Mouse (Mus musculus): Measurements from ENCODE around the gene Arfip2.

Gene Arfip2

GRCm38 (mm10) chr7:105640233-105640893, at the start of gene Arfip2, which contains the start of gene Gm45799:
Gene Arfip2 (minus strand): TSS chr7:105640416.
Gene Gm45799 (plus strand): TSS chr7:105640552.
- DNase-seq = peak; percentile 99

GRCm38 (mm10) chr7:105685541-105686197, 45.5 kb upstream of the Arfip2 start:
- peak; percentile 24 for DNase-seq

GRCm38 (mm10) chr7:105650639-105651435, 10.6 kb upstream of the Arfip2 start, which contains the start of gene Dnhd1:
Gene Dnhd1 (plus strand): TSS chr7:105650827.
- DNase-seq = peak; percentile 84

GRCm38 (mm10) chr7:105641936-105642335, 1.7 kb upstream of the Arfip2 start:
- no peak for DNase-seq

GRCm38 (mm10) chr7:105640894-105641255, 659 bp upstream of the Arfip2 start:
- peak; percentile 25 for DNase-seq

- DNase-seq = no peak
Measured at GRCm38 (mm10) chr7:105639756-105640155, 460 bp downstream of the Arfip2 start, which contains the start of gene Timm10b. Gene Timm10b (plus strand): TSS chr7:105640056.

GRCm38 (mm10) chr7:105639304-105639703, 912 bp downstream of the Arfip2 start:
- DNase-seq = no peak

- no peak for DNase-seq
Measured at GRCm38 (mm10) chr7:105638776-105639175, 1.4 kb downstream of the Arfip2 start.

GRCm38 (mm10) chr7:105635726-105636125, 4.5 kb downstream of the Arfip2 start:
- DNase-seq = no peak

- DNase-seq = no peak
Measured at GRCm38 (mm10) chr7:105634272-105634920, 5.8 kb downstream of the Arfip2 start.

GRCm38 (mm10) chr7:105633801-105634135, 6.4 kb downstream of the Arfip2 start:
- DNase-seq = no peak

GRCm38 (mm10) chr7:105633127-105633800, 7.0 kb downstream of the Arfip2 start, which contains the start of gene Trim3:
Gene Trim3 (minus strand): TSS chr7:105633571.
- peak; percentile 94 for DNase-seq

GRCm38 (mm10) chr7:105632551-105632972, 7.7 kb downstream of the Arfip2 start:
- peak; percentile 42 for DNase-seq

- peak; percentile 27 for DNase-seq
Measured at GRCm38 (mm10) chr7:105628633-105629032, 11.6 kb downstream of the Arfip2 start.

- DNase-seq = no peak
Measured at GRCm38 (mm10) chr7:105625397-105625796, 14.8 kb downstream of the Arfip2 start.

GRCm38 (mm10) chr7:105621646-105622292, 18.4 kb downstream of the Arfip2 start:
- no peak for DNase-seq

GRCm38 (mm10) chr7:105621053-105621452, 19.2 kb downstream of the Arfip2 start:
- no peak for DNase-seq

GRCm38 (mm10) chr7:105619701-105620100, 20.5 kb downstream of the Arfip2 start:
- DNase-seq = no peak

GRCm38 (mm10) chr7:105617810-105618209, 22.4 kb downstream of the Arfip2 start:
- no peak for DNase-seq

- no peak for DNase-seq
Measured at GRCm38 (mm10) chr7:105616561-105616960, 23.7 kb downstream of the Arfip2 start.

- DNase-seq = no peak
Measured at GRCm38 (mm10) chr7:105615720-105616119, 24.5 kb downstream of the Arfip2 start.

GRCm38 (mm10) chr7:105614400-105614799, 25.8 kb downstream of the Arfip2 start:
- no peak for DNase-seq

All from embryo, embryonic 11 days (tissue).